Mouse (Mus musculus) CD4-positive helper T cell, adult 2 months (primary cell): ENCODE measurements at regions not wholly inside any gene's neighbourhood (a gene's known extent, or its start where the extent isn't known, plus 50 kb on each side); places are given as distances from the start of the nearest gene placed in this dataset.
A peak's percentile ranks its signal among the peaks of the same experiment; 100 is the strongest.
"Not testable (repeated sequence)": the region's sequence is repeated elsewhere in the genome, so short reads cannot be mapped to it uniquely, and the experiment has no call there.

Experiments
- DNase-seq: peaks from one replicate; pipeline ENCODE4 v3.0.0-alpha.2; 2012; ENCODE audit warnings: low read depth, missing footprints, low spot score

- no peak for DNase-seq
Measured at GRCm38 (mm10) chr2:160507371-160507770, 138.3 kb upstream of the Top1 start.

- DNase-seq, result no peak
Measured at GRCm38 (mm10) chr2:160507816-160508564, 137.7 kb upstream of the Top1 start.

- no peak for DNase-seq
Measured at GRCm38 (mm10) chr2:160510159-160510558, 135.5 kb upstream of the Top1 start.

GRCm38 (mm10) chr2:160510635-160511421, 134.9 kb upstream of the Top1 start:
- DNase-seq, result no peak

- no peak for DNase-seq
Measured at GRCm38 (mm10) chr2:160515621-160516020, 130.1 kb upstream of the Top1 start.

GRCm38 (mm10) chr2:160516526-160516925, 129.2 kb upstream of the Top1 start:
- DNase-seq, result no peak

- no peak for DNase-seq
Measured at GRCm38 (mm10) chr2:160525301-160526205, 120.1 kb upstream of the Top1 start.

- no peak for DNase-seq
Measured at GRCm38 (mm10) chr2:160526377-160527125, 119.1 kb upstream of the Top1 start.

- no peak for DNase-seq
Measured at GRCm38 (mm10) chr2:160529306-160529705, 116.4 kb upstream of the Top1 start.

- DNase-seq, result no peak
Measured at GRCm38 (mm10) chr2:160530377-160530776, 115.3 kb upstream of the Top1 start.

- DNase-seq, result no peak
Measured at GRCm38 (mm10) chr2:160537319-160537719, 108.4 kb upstream of the Top1 start.

GRCm38 (mm10) chr2:160545527-160545926, 100.2 kb upstream of the Top1 start:
- DNase-seq, result no peak

- no peak for DNase-seq
Measured at GRCm38 (mm10) chr2:160552121-160552669, 93.5 kb upstream of the Top1 start.

- DNase-seq, result no peak
Measured at GRCm38 (mm10) chr2:160561711-160562110, 84.0 kb upstream of the Top1 start.

- DNase-seq, result no peak
Measured at GRCm38 (mm10) chr2:160567813-160568212, 77.9 kb upstream of the Top1 start.

- no peak for DNase-seq
Measured at GRCm38 (mm10) chr2:160569496-160569895, 76.2 kb upstream of the Top1 start.

- DNase-seq, result peak; percentile 66
Measured at GRCm38 (mm10) chr2:160578384-160579320, 67.0 kb upstream of the Top1 start.

GRCm38 (mm10) chr2:160580250-160580649, 65.4 kb upstream of the Top1 start:
- DNase-seq, result no peak

- no peak for DNase-seq
Measured at GRCm38 (mm10) chr2:160581029-160581428, 64.7 kb upstream of the Top1 start.

- DNase-seq, result not testable (repeated sequence)
Measured at GRCm38 (mm10) chr2:160583034-160583433, 62.7 kb upstream of the Top1 start.
